Mouse (Mus musculus): ENCODE data around the gene Runx1.

- no peak for TF ChIP-seq POLR2A (IDR thresholded peaks at IDR 0.05; ENCODE audit: insufficient read length, low read depth)
- no peak for TF ChIP-seq USF1 (IDR thresholded peaks at IDR 0.05; ENCODE audit: low read depth)
- TF ChIP-seq MYOD1 (IDR thresholded peaks at IDR 0.05; ENCODE audit: control insufficient read depth in 1 of 3, insufficient read length in 2 of 3, low read depth in 2 of 3): no peak
- TF ChIP-seq MYOG (IDR thresholded peaks at IDR 0.05; ENCODE audit: control insufficient read depth in 1 of 3, insufficient read depth in 1 of 3, insufficient read length in 2 of 3, low read depth in 2 of 3): no peak
Observed at GRCm38 (mm10) chr16:92814366-92815194, 11.4 kb downstream of the Runx1 start.

Data from myocyte (in vitro differentiated cells).